Mouse (Mus musculus): Measurements from ENCODE around the gene Wiz. TPM values are rescaled to one million over a fixed set of nuclear protein-coding genes. Genes with fewer than 3 reads are reported as not detected.
A peak's percentile ranks its signal among the peaks of the same experiment; 100 is the strongest.

Gene Wiz
- 41.3 and 41.4 TPM in 2 replicates for polyA plus RNA-seq (2015; fragmentation: Nextera tagmentation; extraction: Ambion mirVana)

DNA sequence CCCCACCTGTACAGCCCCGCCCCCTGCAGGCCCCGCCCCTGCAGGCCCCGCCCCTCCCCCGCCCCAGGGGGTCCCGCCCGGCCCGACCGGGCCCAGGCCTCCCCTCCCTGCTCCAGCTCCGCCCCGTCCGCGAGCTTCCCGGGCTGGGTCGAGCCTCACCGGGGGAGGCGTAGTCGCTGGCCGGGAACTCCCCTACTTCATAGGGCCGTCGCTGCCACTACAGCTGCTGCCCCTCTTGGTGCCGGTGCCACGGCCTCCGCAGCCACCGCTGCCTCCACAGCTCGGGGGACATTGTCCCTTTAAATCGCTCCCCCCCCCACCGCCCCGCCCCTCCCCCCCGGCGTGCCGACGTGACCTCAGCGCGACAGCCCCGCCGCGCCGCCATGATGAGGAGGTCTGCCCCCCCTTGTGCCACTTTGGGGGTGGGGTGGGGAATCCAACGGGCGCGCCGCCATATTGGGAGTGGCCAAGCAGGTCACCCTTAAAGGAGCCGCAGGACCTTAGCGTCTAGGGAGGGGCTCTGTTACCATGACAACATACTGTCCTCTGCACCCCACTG is at the start of gene Wiz:
TSS of gene Wiz (minus strand) at position 339 of the 559 bp plus-strand sequence.
- no peaks in the 10 kb centered on the region for H3K9me3 ChIP-seq (replicated peaks; ENCODE audit: control insufficient read depth, low read length, poor library complexity, severe bottlenecking)
- peaks cover 3% of the 10 kb centered on the region for H3K36me3 ChIP-seq (ENCODE audit: control insufficient read depth, insufficient read depth, low read length)
- 0% methylated on average over 11 of the region's 44 CpGs for WGBS
- peak within 1 kb of the TSS; percentile 77 for H3K27ac ChIP-seq (ENCODE audit: low read length)
- peaks cover 34% of the 10 kb centered on the region for H3K27me3 ChIP-seq (ENCODE audit: control insufficient read depth, insufficient read depth, low read depth, low read length)
- peak within 1 kb of the TSS; percentile 73 for H3K4me2 ChIP-seq (ENCODE audit: low read length)
- peak within 1 kb of the TSS; percentile 95 for H3K9ac ChIP-seq (ENCODE audit: low read depth, low read length)
- H3K4me1 ChIP-seq (ENCODE audit: control insufficient read depth, insufficient read depth, low read length): peaks cover 9% of the 10 kb centered on the region; the same call in 1 of the 2 replicates
- peak within 1 kb of the TSS; percentile 76 for H3K4me3 ChIP-seq (ENCODE audit: low read depth, low read length)
- peak; percentile 86 for ATAC-seq

DNA sequence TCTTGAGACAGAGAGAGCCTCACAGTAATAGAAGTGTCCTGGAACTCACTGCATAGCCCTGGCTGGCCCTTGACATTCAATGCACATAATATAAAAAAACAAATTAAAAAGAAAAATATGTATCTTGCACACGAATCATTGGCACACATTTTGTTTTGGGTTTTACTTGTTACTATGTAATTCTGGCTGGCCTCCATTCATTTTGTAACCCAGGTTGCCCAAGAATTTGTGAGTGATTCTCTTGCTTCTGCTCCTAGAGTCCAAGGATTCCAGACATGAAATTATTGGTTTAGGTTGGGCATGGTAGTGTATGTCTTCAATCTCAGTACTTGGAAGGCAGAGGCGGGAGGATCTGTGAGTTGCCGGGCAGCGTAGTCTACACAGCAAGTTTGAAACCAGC is 47.9 kb upstream of the Wiz start:
- WGBS: 94% methylated on average over 4 of the region's 4 CpGs
- H3K4me2 ChIP-seq (ENCODE audit: low read length): no peak overlapping the region

DNA sequence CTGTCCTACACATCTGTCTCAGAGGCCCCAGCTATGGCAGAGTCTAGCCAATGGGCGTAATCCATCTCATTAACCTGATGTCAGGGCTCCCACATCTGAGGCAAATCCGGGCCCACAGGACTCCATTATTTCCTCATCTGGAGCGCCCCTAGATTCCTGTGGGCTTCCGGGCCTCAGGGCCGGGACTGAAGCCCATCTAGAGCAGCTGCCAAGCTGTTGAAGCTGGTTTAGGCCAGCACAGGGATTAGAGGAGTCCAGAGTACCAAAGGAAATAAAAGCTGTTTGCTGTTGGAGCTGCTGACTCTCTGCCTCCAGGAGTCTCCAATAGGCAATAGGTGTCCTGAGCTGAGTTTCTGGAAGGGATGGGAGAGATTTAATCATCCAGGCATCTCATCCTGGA is 45.9 kb upstream of the Wiz start:
- H3K9ac ChIP-seq (ENCODE audit: low read depth, low read length): no peak overlapping the region
- no peak overlapping the region for H3K27ac ChIP-seq (ENCODE audit: low read length)
- no peaks in the 10 kb centered on the region for H3K36me3 ChIP-seq (ENCODE audit: control insufficient read depth, insufficient read depth, low read length)
- WGBS: 81% methylated on average over 5 of the region's 5 CpGs
- H3K4me3 ChIP-seq (ENCODE audit: low read depth, low read length): no peak overlapping the region
- no peaks in the 10 kb centered on the region for H3K9me3 ChIP-seq (replicated peaks; ENCODE audit: control insufficient read depth, low read length, poor library complexity, severe bottlenecking)
- no peaks in the 10 kb centered on the region for H3K4me1 ChIP-seq (ENCODE audit: control insufficient read depth, insufficient read depth, low read length)
- H3K27me3 ChIP-seq (ENCODE audit: control insufficient read depth, insufficient read depth, low read depth, low read length): no peaks in the 10 kb centered on the region
- ATAC-seq: no peak
- H3K4me2 ChIP-seq (ENCODE audit: low read length): no peak overlapping the region

More for the DNA sequence above, 47.9 kb upstream of the Wiz start:
- no peak for ATAC-seq
- no peaks in the 10 kb centered on the region for H3K9me3 ChIP-seq (replicated peaks; ENCODE audit: control insufficient read depth, low read length, poor library complexity, severe bottlenecking)
- no peak overlapping the region for H3K4me3 ChIP-seq (ENCODE audit: low read depth, low read length)
- no peaks in the 10 kb centered on the region for H3K27me3 ChIP-seq (ENCODE audit: control insufficient read depth, insufficient read depth, low read depth, low read length)
- H3K4me1 ChIP-seq (ENCODE audit: control insufficient read depth, insufficient read depth, low read length): no peaks in the 10 kb centered on the region
- H3K27ac ChIP-seq (ENCODE audit: low read length): no peak overlapping the region
- no peaks in the 10 kb centered on the region for H3K36me3 ChIP-seq (ENCODE audit: control insufficient read depth, insufficient read depth, low read length)
- no peak overlapping the region for H3K9ac ChIP-seq (ENCODE audit: low read depth, low read length)

DNA sequence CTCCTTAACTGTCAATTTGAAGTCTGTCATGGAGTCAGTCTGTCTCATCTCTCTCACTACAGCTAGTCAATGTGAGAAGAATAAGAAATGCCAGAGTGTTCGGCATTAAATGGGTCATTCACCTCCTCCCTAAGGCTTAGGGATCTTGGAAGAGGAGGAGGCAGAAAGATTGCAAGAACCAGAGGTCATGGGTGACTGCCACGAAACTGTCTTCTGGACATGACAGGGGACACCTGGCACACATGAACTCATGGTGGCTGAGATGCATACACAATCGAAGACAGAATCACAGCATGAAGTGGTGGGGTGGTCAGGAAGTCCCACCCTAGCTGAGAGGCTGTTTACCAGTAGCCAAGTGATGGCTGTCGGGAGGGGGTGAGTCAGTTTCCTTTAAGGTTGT is 45.1 kb upstream of the Wiz start:
- no peak overlapping the region for H3K27ac ChIP-seq (ENCODE audit: low read length)
- H3K4me1 ChIP-seq (ENCODE audit: control insufficient read depth, insufficient read depth, low read length): no peaks in the 10 kb centered on the region
- no peak overlapping the region for H3K4me2 ChIP-seq (ENCODE audit: low read length)
- no peak overlapping the region for H3K4me3 ChIP-seq (ENCODE audit: low read depth, low read length)
- 76% methylated on average over 4 of the region's 4 CpGs for WGBS
- no peaks in the 10 kb centered on the region for H3K36me3 ChIP-seq (ENCODE audit: control insufficient read depth, insufficient read depth, low read length)
- H3K9me3 ChIP-seq (replicated peaks; ENCODE audit: control insufficient read depth, low read length, poor library complexity, severe bottlenecking): no peaks in the 10 kb centered on the region
- no peak for ATAC-seq
- H3K9ac ChIP-seq (ENCODE audit: low read depth, low read length): no peak overlapping the region
- no peaks in the 10 kb centered on the region for H3K27me3 ChIP-seq (ENCODE audit: control insufficient read depth, insufficient read depth, low read depth, low read length)

DNA sequence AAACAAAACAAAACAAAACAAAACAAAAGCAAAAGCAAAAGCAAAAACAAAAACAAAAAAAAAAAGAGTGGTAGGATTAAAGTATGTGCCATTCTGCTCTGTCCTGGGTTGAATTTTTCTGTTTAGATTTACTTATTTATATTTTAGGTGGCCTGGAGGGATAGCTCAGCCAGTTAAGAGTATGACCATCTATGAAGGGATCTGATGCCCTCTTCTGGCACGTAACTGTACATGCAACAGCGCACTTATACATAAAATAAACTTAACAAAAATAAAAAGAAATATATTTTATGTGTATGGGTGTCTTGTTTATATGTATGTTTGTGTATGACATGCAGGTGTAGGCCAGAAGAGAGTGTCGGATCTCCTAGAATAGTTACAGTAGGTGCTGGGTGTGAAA is 42.7 kb upstream of the Wiz start:
- H3K9ac ChIP-seq (ENCODE audit: low read depth, low read length): no peak overlapping the region
- H3K27ac ChIP-seq (ENCODE audit: low read length): no peak overlapping the region
- no peaks in the 10 kb centered on the region for H3K36me3 ChIP-seq (ENCODE audit: control insufficient read depth, insufficient read depth, low read length)
- H3K4me2 ChIP-seq (ENCODE audit: low read length): no peak overlapping the region
- no peak for ATAC-seq
- no peaks in the 10 kb centered on the region for H3K9me3 ChIP-seq (replicated peaks; ENCODE audit: control insufficient read depth, low read length, poor library complexity, severe bottlenecking)
- no peaks in the 10 kb centered on the region for H3K4me1 ChIP-seq (ENCODE audit: control insufficient read depth, insufficient read depth, low read length)
- 58% methylated on average over 3 of the region's 3 CpGs for WGBS
- H3K4me3 ChIP-seq (ENCODE audit: low read depth, low read length): no peak overlapping the region
- no peaks in the 10 kb centered on the region for H3K27me3 ChIP-seq (ENCODE audit: control insufficient read depth, insufficient read depth, low read depth, low read length)

GRCm38 (mm10) chr17:32426610-32427009 is 37.4 kb upstream of the Wiz start:
- H3K36me3 ChIP-seq (ENCODE audit: control insufficient read depth, insufficient read depth, low read length): no peaks in the 10 kb centered on the region
- no peak for ATAC-seq
- H3K4me1 ChIP-seq (ENCODE audit: control insufficient read depth, insufficient read depth, low read length): no peaks in the 10 kb centered on the region
- no peak overlapping the region for H3K4me2 ChIP-seq (ENCODE audit: low read length)
- H3K27ac ChIP-seq (ENCODE audit: low read length): no peak overlapping the region
- no peak overlapping the region for H3K4me3 ChIP-seq (ENCODE audit: low read depth, low read length)
- no peaks in the 10 kb centered on the region for H3K27me3 ChIP-seq (ENCODE audit: control insufficient read depth, insufficient read depth, low read depth, low read length)
- H3K9me3 ChIP-seq (replicated peaks; ENCODE audit: control insufficient read depth, low read length, poor library complexity, severe bottlenecking): no peaks in the 10 kb centered on the region
- H3K9ac ChIP-seq (ENCODE audit: low read depth, low read length): no peak overlapping the region

- H3K4me2 ChIP-seq (ENCODE audit: low read length): no peak within 1 kb of the TSS
- H3K9ac ChIP-seq (ENCODE audit: low read depth, low read length): no peak within 1 kb of the TSS
- H3K9me3 ChIP-seq (replicated peaks; ENCODE audit: control insufficient read depth, low read length, poor library complexity, severe bottlenecking): no peaks in the 10 kb centered on the region
- 84% methylated on average over 2 of the region's 2 CpGs for WGBS
- H3K36me3 ChIP-seq (ENCODE audit: control insufficient read depth, insufficient read depth, low read length): no peaks in the 10 kb centered on the region
- no peaks in the 10 kb centered on the region for H3K27me3 ChIP-seq (ENCODE audit: control insufficient read depth, insufficient read depth, low read depth, low read length)
- no peak for ATAC-seq
- no peak within 1 kb of the TSS for H3K27ac ChIP-seq (ENCODE audit: low read length)
- H3K4me1 ChIP-seq (ENCODE audit: control insufficient read depth, insufficient read depth, low read length): no peaks in the 10 kb centered on the region
- H3K4me3 ChIP-seq (ENCODE audit: low read depth, low read length): no peak within 1 kb of the TSS
Observed at GRCm38 (mm10) chr17:32424034-32424433, 34.8 kb upstream of the Wiz start, which contains the start of gene Pglyrp2. TSS of gene Pglyrp2 (minus strand) at chr17:32424167.

- H3K4me1 ChIP-seq (ENCODE audit: control insufficient read depth, insufficient read depth, low read length): no peaks in the 10 kb centered on the region
- H3K4me3 ChIP-seq (ENCODE audit: low read depth, low read length): no peak overlapping the region
- ATAC-seq: no peak
- H3K27ac ChIP-seq (ENCODE audit: low read length): no peak overlapping the region
- no peaks in the 10 kb centered on the region for H3K36me3 ChIP-seq (ENCODE audit: control insufficient read depth, insufficient read depth, low read length)
- no peak overlapping the region for H3K4me2 ChIP-seq (ENCODE audit: low read length)
- no peaks in the 10 kb centered on the region for H3K9me3 ChIP-seq (replicated peaks; ENCODE audit: control insufficient read depth, low read length, poor library complexity, severe bottlenecking)
- 84% methylated on average over 8 of the region's 8 CpGs for WGBS
- no peak overlapping the region for H3K9ac ChIP-seq (ENCODE audit: low read depth, low read length)
- peaks cover 3% of the 10 kb centered on the region for H3K27me3 ChIP-seq (ENCODE audit: control insufficient read depth, insufficient read depth, low read depth, low read length)
Observed at GRCm38 (mm10) chr17:32420781-32421180, 31.5 kb upstream of the Wiz start.

- no peaks in the 10 kb centered on the region for H3K36me3 ChIP-seq (ENCODE audit: control insufficient read depth, insufficient read depth, low read length)
- ATAC-seq: no peak
Observed at GRCm38 (mm10) chr17:32419989-32420388, 30.8 kb upstream of the Wiz start.

More at GRCm38 (mm10) chr17:32419989-32420388, 30.8 kb upstream of the Wiz start:
- no peaks in the 10 kb centered on the region for H3K4me1 ChIP-seq (ENCODE audit: control insufficient read depth, insufficient read depth, low read length)
- 73% methylated on average over 2 of the region's 2 CpGs for WGBS
- no peak overlapping the region for H3K4me3 ChIP-seq (ENCODE audit: low read depth, low read length)
- H3K27me3 ChIP-seq (ENCODE audit: control insufficient read depth, insufficient read depth, low read depth, low read length): peaks cover 3% of the 10 kb centered on the region
- H3K9ac ChIP-seq (ENCODE audit: low read depth, low read length): no peak overlapping the region
- no peaks in the 10 kb centered on the region for H3K9me3 ChIP-seq (replicated peaks; ENCODE audit: control insufficient read depth, low read length, poor library complexity, severe bottlenecking)
- no peak overlapping the region for H3K4me2 ChIP-seq (ENCODE audit: low read length)
- no peak overlapping the region for H3K27ac ChIP-seq (ENCODE audit: low read length)

Data from midbrain, embryonic 16.5 days (tissue).